Mouse (Mus musculus) frontal cortex, postnatal 14 days (tissue): ENCODE data around the gene Ube2b.

Experiments
- DNase-seq, 2 experiments: peaks; one replicate each; pipeline ENCODE4 v3.0.0; 2022; ENCODE audit warnings: low spot score in 2 of 2

Gene Ube2b

GRCm38 (mm10) chr11:52000290-52000962 is at the start of gene Ube2b:
Gene Ube2b, minus strand, starts transcription at chr11:52000762.
- peak; percentile 91 to 94 for DNase-seq

GRCm38 (mm10) chr11:52046446-52047165 is 46.0 kb upstream of the Ube2b start:
- DNase-seq = no peak

DNA sequence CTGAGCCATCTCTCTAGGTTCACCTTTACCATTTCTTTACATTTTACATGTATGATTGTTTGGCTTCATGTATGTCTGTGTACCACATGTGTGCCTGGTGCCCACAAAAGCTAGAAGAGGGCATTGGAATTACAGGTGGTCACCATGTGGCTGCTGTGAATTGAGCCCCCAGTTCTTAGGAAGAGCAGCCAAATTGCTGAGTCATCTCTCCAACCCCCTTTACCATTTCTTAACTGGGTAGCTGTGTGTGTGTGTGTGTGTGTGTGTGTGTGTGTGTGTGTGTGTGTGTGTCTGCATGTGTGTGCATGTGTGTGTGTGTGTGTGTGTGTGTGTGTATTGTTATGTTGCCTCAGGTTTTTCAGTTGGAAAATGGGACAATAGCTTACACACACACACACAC is 43.6 kb upstream of the Ube2b start:
- no peak for DNase-seq

GRCm38 (mm10) chr11:52043224-52043623 is 42.7 kb upstream of the Ube2b start:
- DNase-seq = no peak

DNA sequence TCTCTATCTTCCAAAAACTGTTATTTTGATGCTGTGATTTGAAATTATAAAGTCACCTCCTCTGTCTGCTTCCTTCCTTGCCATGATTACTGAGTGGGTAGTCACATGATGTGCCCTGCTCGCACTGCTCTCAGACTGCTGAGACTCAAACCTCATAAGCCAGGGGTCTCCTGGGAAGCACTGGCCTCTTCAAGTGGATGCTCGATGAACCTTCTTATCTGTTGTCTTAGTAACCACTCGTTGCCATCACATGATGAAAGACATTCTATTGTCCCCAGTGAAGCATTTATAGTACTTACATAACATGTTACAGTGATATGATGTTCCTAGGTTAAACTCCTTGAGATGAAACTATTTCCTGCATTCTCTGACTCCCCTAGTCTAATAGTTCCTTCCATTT is 37.1 kb upstream of the Ube2b start:
- no peak for DNase-seq

DNA sequence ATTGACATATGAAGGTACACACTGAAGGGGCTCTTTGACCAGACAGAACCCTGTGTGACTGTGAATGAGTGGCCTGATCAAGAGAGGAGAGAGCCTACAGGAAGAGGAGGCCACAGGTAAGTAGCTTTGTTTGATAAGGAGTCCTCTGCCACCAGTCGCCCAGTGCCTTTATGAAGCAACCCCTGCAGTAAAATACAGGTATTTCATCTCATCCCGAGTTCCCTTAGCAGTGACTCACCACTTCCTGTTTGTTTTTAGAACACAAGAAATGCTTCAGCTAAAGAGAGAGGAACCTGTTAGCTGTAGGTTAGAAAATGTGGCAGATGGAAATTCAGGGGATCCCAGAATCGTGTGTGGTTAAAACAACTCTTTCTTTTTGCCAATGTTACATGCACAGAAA is 35.3 kb upstream of the Ube2b start:
- DNase-seq = no peak

GRCm38 (mm10) chr11:52033953-52034352 is 33.4 kb upstream of the Ube2b start:
- DNase-seq = no peak

DNA sequence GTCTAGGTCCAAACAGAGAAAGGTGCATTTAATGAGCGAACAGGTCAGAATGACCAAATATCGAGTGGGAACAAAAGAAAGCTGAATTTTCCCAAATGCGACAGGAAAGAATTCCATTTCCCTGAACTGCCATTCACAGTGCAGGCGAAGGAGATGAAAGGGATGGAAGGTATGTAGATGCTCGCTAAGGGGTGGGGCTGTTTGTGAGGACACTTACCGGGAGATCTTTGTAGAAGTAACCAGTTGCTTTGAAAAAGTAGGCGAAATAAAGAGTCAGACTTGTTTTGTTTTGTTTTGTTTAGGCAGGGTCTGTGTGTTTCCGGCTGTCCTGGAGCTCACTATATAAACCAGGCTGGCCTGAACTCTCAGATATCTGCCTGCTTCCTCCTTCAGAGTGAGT is 31.8 kb upstream of the Ube2b start:
- DNase-seq = no peak

DNA sequence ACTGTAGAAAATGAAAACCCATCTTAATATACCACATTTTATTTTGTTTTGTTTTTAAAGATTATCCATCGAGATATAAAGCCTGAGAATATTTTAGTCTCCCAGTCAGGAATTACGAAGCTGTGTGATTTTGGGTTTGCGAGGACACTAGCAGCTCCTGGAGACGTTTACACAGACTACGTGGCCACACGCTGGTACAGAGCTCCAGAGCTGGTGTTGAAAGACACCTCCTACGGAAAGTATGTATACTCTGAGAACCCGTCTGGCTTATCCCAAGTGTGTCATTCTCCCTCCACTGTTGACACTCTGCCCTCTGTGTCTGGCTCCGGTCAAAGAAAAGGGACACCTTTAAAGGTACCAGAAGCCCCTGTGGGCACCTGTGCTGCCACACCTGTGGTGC is 17.7 kb upstream of the Ube2b start:
- no peak for DNase-seq

DNA sequence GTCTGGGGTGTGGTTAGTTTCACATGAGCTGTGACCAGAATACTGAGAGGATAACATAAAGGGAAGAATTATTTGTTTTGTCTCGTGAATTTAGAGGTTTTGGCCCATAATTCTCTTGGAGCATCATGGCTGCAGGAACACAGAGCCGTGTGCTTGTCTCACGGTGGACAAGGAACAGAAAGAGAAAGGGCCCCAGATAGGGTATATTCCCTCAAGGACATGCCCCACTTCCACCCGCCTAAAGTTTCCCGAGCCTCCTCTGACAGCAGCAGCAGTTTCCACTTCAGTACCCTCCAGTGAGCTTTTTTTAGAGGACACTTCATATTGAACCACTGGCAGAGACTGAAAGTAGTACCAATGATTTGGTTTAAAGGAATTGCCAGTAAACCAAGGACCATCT is 11.0 kb upstream of the Ube2b start:
- no peak for DNase-seq

- DNase-seq = no peak
Measured at GRCm38 (mm10) chr11:52011011-52011410, 10.4 kb upstream of the Ube2b start.

DNA sequence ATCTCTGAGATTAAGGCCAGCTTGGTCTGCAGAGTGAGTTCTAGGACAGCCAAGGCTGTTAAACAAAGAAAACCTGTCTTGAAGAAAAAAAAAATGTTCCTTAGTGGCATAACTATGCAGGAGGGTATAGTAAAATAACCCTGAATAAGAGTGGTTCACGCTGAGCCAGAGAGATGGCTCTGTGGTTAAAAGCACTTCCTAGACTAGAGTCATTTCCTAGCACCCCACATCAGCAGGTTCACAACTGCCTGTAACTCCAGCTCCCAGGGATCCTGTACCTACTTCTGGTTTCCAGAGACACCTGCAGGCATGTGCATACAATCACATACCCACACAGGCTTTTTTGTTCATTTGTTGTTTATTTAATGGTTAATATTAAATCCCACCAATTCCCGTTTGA is 5.0 kb upstream of the Ube2b start:
- no peak for DNase-seq

- peak; percentile 81 to 82 for DNase-seq
Measured at GRCm38 (mm10) chr11:52003772-52004528, 3.4 kb upstream of the Ube2b start, which contains the start of gene Cdkl3. Gene Cdkl3, plus strand, starts transcription at chr11:52004221.

- no peak for DNase-seq
Measured at GRCm38 (mm10) chr11:52003505-52003771, 2.9 kb upstream of the Ube2b start.

DNA sequence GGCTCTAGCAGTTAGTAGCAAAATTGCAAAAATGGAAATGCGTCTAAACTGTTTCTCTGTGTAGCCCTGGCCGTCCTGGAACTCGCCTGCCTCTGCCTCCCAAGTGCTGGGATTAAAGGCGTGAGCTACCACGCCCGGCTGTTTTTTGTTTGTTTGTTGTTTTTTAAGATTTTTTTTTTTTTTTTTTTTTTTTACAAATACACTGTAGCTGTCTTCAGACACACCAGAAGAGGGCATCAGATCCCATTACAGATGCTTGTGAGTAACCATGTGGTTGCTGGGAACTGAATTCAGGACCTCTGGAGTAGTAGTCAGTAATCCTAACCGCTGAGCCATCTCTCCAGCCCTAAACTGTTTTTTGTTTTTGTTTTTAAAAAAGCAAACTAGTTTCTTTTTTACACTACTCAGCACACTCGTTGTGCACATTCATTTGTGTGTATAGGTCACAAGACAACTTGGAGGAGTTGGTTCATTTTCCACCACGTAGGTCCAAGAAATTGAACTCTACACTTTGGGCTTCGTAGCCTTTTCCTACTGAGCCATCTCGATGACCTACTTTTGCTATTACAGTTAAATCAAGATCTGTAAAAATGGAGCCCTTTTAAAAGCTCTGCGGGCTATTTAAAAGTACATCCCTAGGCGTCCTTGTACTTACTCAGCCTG is 2.4 kb upstream of the Ube2b start:
- no peak for DNase-seq

DNA sequence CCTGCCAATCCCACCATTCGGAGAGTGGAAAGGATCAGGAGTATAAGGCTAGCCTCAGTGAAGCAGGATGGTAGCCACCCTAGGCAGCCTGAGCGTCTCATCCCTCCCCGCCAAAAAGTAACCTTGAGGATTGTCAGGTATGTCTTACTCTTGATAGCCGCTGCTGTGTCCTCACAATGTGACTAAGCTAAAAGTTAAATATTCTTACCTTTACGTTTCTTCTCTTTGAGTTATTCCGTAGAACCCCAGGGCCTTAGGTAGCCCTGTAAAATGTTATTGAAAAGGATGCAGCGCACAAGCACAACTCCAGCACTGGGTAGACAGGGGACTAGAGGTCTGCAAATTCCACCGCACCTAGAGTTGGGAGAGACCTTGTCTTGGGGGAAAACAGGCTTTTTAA is 1.3 kb upstream of the Ube2b start:
- no peak for DNase-seq

GRCm38 (mm10) chr11:52001341-52001740 is 779 bp upstream of the Ube2b start:
- DNase-seq = peak in 1 of 2 experiments; percentile 23

- peak in 1 of 2 experiments; percentile 15 for DNase-seq
Measured at GRCm38 (mm10) chr11:51999611-52000289, 812 bp downstream of the Ube2b start.

- DNase-seq = no peak
Measured at GRCm38 (mm10) chr11:51971644-51972043, 28.9 kb downstream of the Ube2b start.

- no peak for DNase-seq
Measured at GRCm38 (mm10) chr11:51969511-51969910, 31.1 kb downstream of the Ube2b start.

GRCm38 (mm10) chr11:51968896-51969295 is 31.7 kb downstream of the Ube2b start:
- no peak for DNase-seq
